Mouse (Mus musculus) layer of hippocampus, adult 11-12 months (tissue): Measurements from ENCODE around the gene Dlgap1.

Experiments used
- DNase-seq: peaks from one replicate; pipeline ENCODE4 v3.0.0; 2022; ENCODE audit warnings: low spot score

The Dlgap1 gene

GRCm38 (mm10) chr17:70755669-70756263 lies 786.9 kb downstream of the Dlgap1 start:
- no peak for DNase-seq

- DNase-seq, result no peak
Measured at GRCm38 (mm10) chr17:70762001-70762400, 793.1 kb downstream of the Dlgap1 start.

- no peak for DNase-seq
Measured at GRCm38 (mm10) chr17:70762634-70763033, 793.8 kb downstream of the Dlgap1 start.

GRCm38 (mm10) chr17:70765337-70765736 lies 796.5 kb downstream of the Dlgap1 start:
- DNase-seq, result no peak

- no peak for DNase-seq
Measured at GRCm38 (mm10) chr17:70765976-70766375, 797.1 kb downstream of the Dlgap1 start.

- no peak for DNase-seq
Measured at GRCm38 (mm10) chr17:70772120-70772899, 803.4 kb downstream of the Dlgap1 start.

- no peak for DNase-seq
Measured at GRCm38 (mm10) chr17:70779770-70780169, 810.9 kb downstream of the Dlgap1 start.

GRCm38 (mm10) chr17:70780726-70781689 lies 812.1 kb downstream of the Dlgap1 start:
- no peak for DNase-seq

- no peak for DNase-seq
Measured at GRCm38 (mm10) chr17:70783273-70783672, 814.4 kb downstream of the Dlgap1 start.

- no peak for DNase-seq
Measured at GRCm38 (mm10) chr17:70787366-70787765, 818.5 kb downstream of the Dlgap1 start.

- no peak for DNase-seq
Measured at GRCm38 (mm10) chr17:70790801-70791200, 821.9 kb downstream of the Dlgap1 start.

- no peak for DNase-seq
Measured at GRCm38 (mm10) chr17:70791596-70792275, 822.9 kb downstream of the Dlgap1 start.

- DNase-seq, result peak; percentile 44
Measured at GRCm38 (mm10) chr17:70794291-70794690, 825.4 kb downstream of the Dlgap1 start.

GRCm38 (mm10) chr17:70794722-70795121 lies 825.8 kb downstream of the Dlgap1 start:
- no peak for DNase-seq

GRCm38 (mm10) chr17:70795196-70795595 lies 826.3 kb downstream of the Dlgap1 start:
- no peak for DNase-seq

GRCm38 (mm10) chr17:70796940-70797772 lies 828.3 kb downstream of the Dlgap1 start:
- DNase-seq, result no peak

- no peak for DNase-seq
Measured at GRCm38 (mm10) chr17:70797773-70798045, 828.8 kb downstream of the Dlgap1 start.

GRCm38 (mm10) chr17:70799266-70799665 lies 830.4 kb downstream of the Dlgap1 start:
- peak; percentile 29 for DNase-seq

GRCm38 (mm10) chr17:70802022-70802421 lies 833.1 kb downstream of the Dlgap1 start:
- no peak for DNase-seq

- DNase-seq, result no peak
Measured at GRCm38 (mm10) chr17:70805866-70806265, 837.0 kb downstream of the Dlgap1 start.

- no peak for DNase-seq
Measured at GRCm38 (mm10) chr17:70806600-70806999, 837.7 kb downstream of the Dlgap1 start.
